Mouse (Mus musculus) MEL (cell line): ENCODE measurements around the gene Gga1. TPM values are rescaled to one million over a fixed set of nuclear protein-coding genes. Genes with fewer than 3 reads are reported as not detected.
A peak's percentile ranks its signal among the peaks of the same experiment; 100 is the strongest.

ENCODE experiments used
- DNase-seq: peaks from one replicate; pipeline ENCODE4 v3.0.0; 2011; ENCODE audit warnings: low read depth, low spot score
- H3K27ac ChIP-seq: 2 replicates; pipeline ENCODE4 v1.5.1; 2012; ENCODE audit warnings: low read depth, mild to moderate bottlenecking, control low read depth, low read length, moderate library complexity; ENCODE audit not compliant: control insufficient read depth
- H3K27me3 ChIP-seq, 2 experiments: fragments of 150-350 bp in 1 of 2; sonication (generic) in 1 of 2; 2 replicates each; pipeline ENCODE4 v1.6.1; 2012; ENCODE audit warnings: low read length in 2 of 2, mild to moderate bottlenecking in 2 of 2, improper control_type of control experiment in 1 of 2, moderate library complexity in 1 of 2; ENCODE audit not compliant: insufficient read depth in 2 of 2, control insufficient read depth in 1 of 2
- H3K36me3 ChIP-seq, 2 experiments: 2 replicates each; pipeline ENCODE4 v1.6.1; 2012 to 2014; ENCODE audit warnings: low read length in 2 of 2, improper control_type of control experiment in 1 of 2, inconsistent platforms in 1 of 2, mild to moderate bottlenecking in 1 of 2; ENCODE audit not compliant: insufficient read depth in 2 of 2, control insufficient read depth in 1 of 2
- H3K4me1 ChIP-seq, 2 experiments: fragments of 150-350 bp in 1 of 2; sonication (generic) in 1 of 2; 2 replicates each; pipeline ENCODE4 v1.6.1; 2012; ENCODE audit warnings: low read length in 2 of 2, improper control_type of control experiment in 1 of 2, mild to moderate bottlenecking in 1 of 2; ENCODE audit not compliant: insufficient read depth in 2 of 2, control insufficient read depth in 1 of 2
- H3K4me3 ChIP-seq, 2 experiments: fragments of 150-350 bp in 1 of 2; sonication (generic) in 1 of 2; 2 replicates each; pipeline ENCODE4 v1.5.1; 2012; ENCODE audit warnings: low read depth in 2 of 2, low read length in 2 of 2, mild to moderate bottlenecking in 2 of 2, moderate library complexity in 2 of 2, control low read depth in 1 of 2, improper control_type of control experiment in 1 of 2; ENCODE audit not compliant: control insufficient read depth in 1 of 2, insufficient read depth in 1 of 2
- H3K79me2 ChIP-seq: 2 replicates; pipeline ENCODE4 v1.6.1; 2012; ENCODE audit warnings: mild to moderate bottlenecking, low read length, moderate library complexity; ENCODE audit not compliant: control insufficient read depth, poor library complexity, insufficient read depth
- H3K9ac ChIP-seq: 2 replicates; pipeline ENCODE4 v1.6.1; 2012; ENCODE audit warnings: low read depth, mild to moderate bottlenecking, control low read depth, low read length, moderate library complexity; ENCODE audit not compliant: control insufficient read depth, poor library complexity, severe bottlenecking
- H3K9me3 ChIP-seq: fragments of 150-350 bp; sonication (generic); replicated peaks from 2 replicates; pipeline ENCODE4 v1.6.1; 2012; ENCODE audit warnings: mild to moderate bottlenecking, low read length, improper control_type of control experiment, moderate library complexity; ENCODE audit not compliant: insufficient read depth
- E2F4 ChIP-seq: IDR thresholded peaks from 2 replicates; pipeline ENCODE4 v1.6.1; 2011; ENCODE audit warnings: low read depth, low read length, improper control_type of control experiment, borderline replicate concordance
- EP300 ChIP-seq, 2 experiments: IDR thresholded peaks; 2 replicates each; pipeline ENCODE4 v1.6.1; 2011; ENCODE audit warnings: improper control_type of control experiment in 2 of 2, low read length in 2 of 2, low read depth in 1 of 2, mild to moderate bottlenecking in 1 of 2
- ETS1 ChIP-seq: IDR thresholded peaks from 2 replicates; pipeline ENCODE4 v1.6.1; 2012; ENCODE audit warnings: low read depth, mild to moderate bottlenecking, inconsistent platforms, low read length, improper control_type of control experiment, moderate library complexity
- GABPA ChIP-seq: IDR thresholded peaks from 2 replicates; pipeline ENCODE4 v1.6.1; 2012; ENCODE audit warnings: low read depth, mild to moderate bottlenecking, inconsistent platforms, low read length, improper control_type of control experiment, moderate library complexity
- GATA1 ChIP-seq: IDR thresholded peaks from 2 replicates; pipeline ENCODE4 v1.6.1; 2011; ENCODE audit warnings: low read depth, low read length, improper control_type of control experiment
- JUND ChIP-seq: IDR thresholded peaks from 2 replicates; pipeline ENCODE4 v1.6.1; 2011; ENCODE audit warnings: low read depth, mild to moderate bottlenecking, improper control_type of control experiment, low read length
- KAT2A ChIP-seq: conservative IDR thresholded peaks from 2 replicates; pipeline ENCODE4 v1.6.1; 2012; ENCODE audit warnings: low read depth, low read length, improper control_type of control experiment, inconsistent platforms
- MAX ChIP-seq: IDR thresholded peaks from 2 replicates; pipeline ENCODE4 v1.6.1; 2011; ENCODE audit warnings: low read length, improper control_type of control experiment
- MYB ChIP-seq: IDR thresholded peaks from 2 replicates; pipeline ENCODE4 v1.6.1; 2011; ENCODE audit warnings: mild to moderate bottlenecking, low read depth, low read length, improper control_type of control experiment
- MYC ChIP-seq: IDR thresholded peaks from 2 replicates; pipeline ENCODE4 v1.6.1; 2011; ENCODE audit warnings: low read depth, mild to moderate bottlenecking, low read length, improper control_type of control experiment, moderate library complexity
- RAD21 ChIP-seq: IDR thresholded peaks from 2 replicates; pipeline ENCODE4 v1.6.1; 2011; ENCODE audit warnings: mild to moderate bottlenecking, low read depth, low read length, improper control_type of control experiment
- RCOR1 ChIP-seq: IDR thresholded peaks from 2 replicates; pipeline ENCODE4 v1.6.1; 2012; ENCODE audit warnings: low read depth, mild to moderate bottlenecking, inconsistent platforms, low read length, improper control_type of control experiment
- SMC3 ChIP-seq: IDR thresholded peaks from 2 replicates; pipeline ENCODE4 v1.6.1; 2011; ENCODE audit warnings: low read depth, low read length, improper control_type of control experiment
- TCF12 ChIP-seq: IDR thresholded peaks from 2 replicates; pipeline ENCODE4 v1.6.1; 2014; ENCODE audit warnings: low read depth, mild to moderate bottlenecking, inconsistent platforms, low read length, improper control_type of control experiment, moderate library complexity
- polyA plus RNA-seq, 2 experiments: library from polyadenylated mRNA; stranded (reverse) in 1 of 2; unstranded in 1 of 2; fragments of >175 nt in 1 of 2; fragments of >200 nt in 1 of 2; gene quantifications; 2 replicates each; pipeline versions ENCODE4 v1.2.1 to v1.2.4; 2012; ENCODE audit warnings: low replicate concordance in 2 of 2, low read depth in 1 of 2; ENCODE audit not compliant: insufficient read length in 2 of 2, insufficient read depth in 1 of 2, missing spikeins in 1 of 2
- total RNA-seq: library from RNA; depleted of rRNA; stranded (reverse); fragments of 300-350 nt; gene quantifications from 2 replicates; pipeline ENCODE4 v1.2.3, GENCODE M21; 2012

Gga1 gene
- total and polyA plus RNA-seq, 3 experiments, result 18.2 to 48.1 TPM; not detected in 1

DNA sequence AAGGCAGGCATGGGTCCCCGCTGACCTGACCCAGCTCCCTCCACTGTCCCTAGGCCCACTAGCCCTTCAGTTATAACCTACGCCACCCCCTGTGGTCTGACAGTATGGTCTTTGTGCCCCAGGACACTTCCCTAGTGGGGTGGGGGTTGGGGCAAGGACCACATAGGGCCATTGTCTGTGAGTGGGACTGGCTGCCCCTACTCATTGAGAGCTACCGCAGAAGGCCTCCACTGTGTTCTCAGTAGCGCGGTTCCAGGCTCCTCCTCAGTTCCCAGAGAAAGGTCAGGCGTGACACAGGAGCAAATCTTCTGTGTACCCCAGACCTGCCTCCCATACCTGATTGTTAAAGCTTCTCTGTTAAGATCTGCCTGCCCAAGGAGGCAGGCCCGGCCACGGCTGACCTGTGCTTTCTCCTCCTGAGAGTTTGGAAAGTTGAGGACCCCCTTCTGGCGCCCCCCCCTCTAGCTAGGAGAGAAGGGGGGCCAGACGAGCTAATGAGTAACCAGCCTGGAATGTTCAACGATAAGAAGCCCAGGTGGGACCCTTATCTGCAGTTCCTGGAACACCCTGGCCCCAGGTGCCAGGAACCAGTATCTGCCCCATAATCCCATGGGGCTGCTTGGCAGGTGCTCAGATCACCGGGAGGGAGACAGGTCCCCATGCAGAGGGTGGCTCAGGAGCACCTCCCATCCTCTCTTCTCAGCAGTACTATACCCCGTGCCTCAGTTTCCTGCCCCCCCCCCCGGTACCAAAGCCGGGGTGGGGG lies 26.7 kb upstream of the Gga1 start:
- no peak overlapping the region for H3K9ac ChIP-seq
- peaks cover 0 to 5% of the 10 kb centered on the region in 2 experiments; a peak in 2 of 4 replicates for H3K36me3 ChIP-seq
- no peaks in the 10 kb centered on the region for H3K79me2 ChIP-seq
- H3K4me1 ChIP-seq, result peaks cover 5 to 12% of the 10 kb centered on the region in 2 experiments
- peak; percentile 42; the same call in 1 of the 2 replicates for TF ChIP-seq TCF12
- no peak for TF ChIP-seq RCOR1
- no peak for TF ChIP-seq E2F4
- no peak for TF ChIP-seq MAX
- TF ChIP-seq RAD21, result no peak
- no peak for TF ChIP-seq KAT2A
- TF ChIP-seq MYB, result no peak
- TF ChIP-seq EP300 (IDR thresholded peaks at IDR 0.05; ENCODE audit: low read depth in 1 of 2, low read length in 2 of 2), result peak in 1 of 2 experiments; percentile 15; a peak in 1 of 4 replicates
- TF ChIP-seq SMC3, result no peak
- H3K4me3 ChIP-seq, result no peak overlapping the region
- no peak for DNase-seq
- H3K27ac ChIP-seq, result no peak overlapping the region
- no peaks in the 10 kb centered on the region for H3K27me3 ChIP-seq
- H3K9me3 ChIP-seq, result no peaks in the 10 kb centered on the region

DNA sequence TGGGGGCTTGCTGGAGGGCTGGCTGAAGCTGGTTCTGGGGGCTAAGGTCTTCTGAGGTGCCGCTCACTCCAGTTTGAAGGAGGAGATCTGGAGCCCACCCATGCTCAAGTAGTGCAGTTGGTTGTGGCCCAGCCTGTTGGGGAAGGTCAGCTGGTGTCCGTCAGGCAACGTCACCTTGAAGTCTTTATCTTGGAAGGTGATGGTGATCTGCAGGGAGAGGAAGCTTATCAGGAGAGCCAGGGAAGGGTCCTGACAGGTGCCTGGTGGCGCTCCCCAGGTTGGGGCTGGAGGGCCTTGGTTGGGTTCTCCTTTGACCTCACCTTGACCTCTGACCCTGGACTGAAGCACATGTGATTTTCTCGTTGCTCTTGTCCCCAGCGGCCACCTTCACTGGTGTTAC lies 26.0 kb upstream of the Gga1 start:
- H3K4me1 ChIP-seq, result peaks cover 5 to 12% of the 10 kb centered on the region in 2 experiments
- peaks cover 0 to 5% of the 10 kb centered on the region in 2 experiments; a peak in 2 of 4 replicates for H3K36me3 ChIP-seq
- no peak for DNase-seq
- H3K4me3 ChIP-seq, result no peak overlapping the region
- H3K9me3 ChIP-seq, result no peaks in the 10 kb centered on the region
- H3K27ac ChIP-seq, result no peak overlapping the region
- H3K9ac ChIP-seq, result no peak overlapping the region; the same call in 1 of the 2 replicates
- TF ChIP-seq GABPA (no peak), MYC (0 out of 2 replicates have a peak, but pooled peaks have one; percentile 7), GATA1 (0 out of 2 replicates have a peak, but pooled peaks have one; percentile 8), ETS1 (0 out of 2 replicates have a peak, but pooled peaks have one; percentile 6), JUND (no peak), TCF12 (no peak)
- TF ChIP-seq, all 39 proteins: peak for 3
- H3K27me3 ChIP-seq, result 0 out of 4 replicates have a peak, but pooled peaks cover 0 to 2% of the 10 kb centered on the region in 2 experiments
- H3K79me2 ChIP-seq, result no peaks in the 10 kb centered on the region
